Mouse (Mus musculus): Measurements from ENCODE around the gene Ifit2.
"Not testable (repeated sequence)": the region's sequence is repeated elsewhere in the genome, so short reads cannot be mapped to it uniquely, and the experiment has no call there.

DNA sequence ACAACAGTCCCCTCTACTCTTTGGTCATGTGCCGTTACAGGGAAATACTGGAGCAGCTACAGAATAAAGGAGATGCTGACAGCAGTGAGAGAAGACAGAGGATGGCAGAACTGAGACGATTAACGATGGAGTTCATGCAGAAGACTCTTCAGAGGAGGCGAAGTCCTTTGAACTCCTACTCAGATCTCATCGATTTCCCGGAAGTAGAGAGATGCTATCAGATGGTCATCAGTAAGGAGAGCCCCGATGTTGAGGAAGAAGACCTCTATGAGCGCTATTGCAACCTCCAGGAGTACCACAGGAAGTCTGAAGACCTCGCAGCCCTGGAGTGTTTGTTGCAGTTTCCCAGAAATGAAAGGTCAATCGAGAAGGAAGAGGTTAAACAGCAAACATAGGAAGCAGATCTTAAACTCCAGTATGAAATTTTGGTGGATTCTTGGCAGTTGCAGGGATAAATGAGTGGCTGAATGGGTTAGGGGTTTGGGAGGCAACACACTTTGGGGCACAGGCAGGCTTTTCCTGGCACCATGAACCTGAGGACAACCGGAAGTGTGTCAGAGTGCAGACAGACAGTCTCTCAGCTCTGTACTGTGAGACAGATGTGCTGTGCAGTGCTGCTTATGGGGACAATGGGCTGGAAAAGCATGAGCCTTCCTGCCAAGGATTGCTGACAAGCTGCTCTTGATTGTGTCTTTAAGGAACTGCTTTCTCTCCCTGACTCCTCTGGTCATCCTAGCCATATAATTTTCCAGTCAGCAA, 61.9 kb downstream of the Ifit2 start:
- not testable (repeated sequence) for TF ChIP-seq POLR2A (IDR thresholded peaks at IDR 0.05; ENCODE audit: low read depth, low read length); CTCF (IDR thresholded peaks at IDR 0.05; ENCODE audit: borderline replicate concordance, insufficient read depth, low read length)
